Mouse (Mus musculus) monocyte, adult 5-6 weeks (primary cell): ENCODE measurements at regions not wholly inside any gene's neighbourhood (a gene's known extent, or its start where the extent isn't known, plus 50 kb on each side); places are given as distances from the start of the nearest gene placed in this dataset.

Experiments used
- ATAC-seq: fragments of 153-309, 156-312 bp; replicated peaks from 2 replicates; pipeline ENCODE4 v1.8.0; 2017; ENCODE audit warnings: mild to moderate bottlenecking; ENCODE audit not compliant: low TSS enrichment, insufficient number of reproducible peaks, severe bottlenecking, poor library complexity, low FRiP score

DNA sequence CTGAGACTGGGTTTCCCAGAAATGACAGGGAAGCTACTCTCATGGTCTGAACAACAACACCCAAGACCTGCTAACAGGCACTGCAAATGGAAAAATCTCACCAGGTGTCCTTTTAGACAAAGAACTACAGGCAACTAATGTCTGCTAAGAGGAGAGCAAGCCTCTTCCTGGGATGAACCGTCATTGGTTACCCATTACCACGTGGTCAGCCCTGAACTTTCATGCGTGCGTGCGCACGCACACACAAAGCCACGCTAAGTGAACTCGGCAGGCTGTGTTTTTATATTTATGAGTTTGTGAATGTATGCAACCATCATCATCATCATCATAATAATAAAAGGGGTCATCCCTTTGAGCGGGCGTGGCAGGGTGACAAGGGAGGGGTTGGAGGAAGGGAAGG lies 315.0 kb upstream of the Tbx3 start:
- no peak for ATAC-seq

DNA sequence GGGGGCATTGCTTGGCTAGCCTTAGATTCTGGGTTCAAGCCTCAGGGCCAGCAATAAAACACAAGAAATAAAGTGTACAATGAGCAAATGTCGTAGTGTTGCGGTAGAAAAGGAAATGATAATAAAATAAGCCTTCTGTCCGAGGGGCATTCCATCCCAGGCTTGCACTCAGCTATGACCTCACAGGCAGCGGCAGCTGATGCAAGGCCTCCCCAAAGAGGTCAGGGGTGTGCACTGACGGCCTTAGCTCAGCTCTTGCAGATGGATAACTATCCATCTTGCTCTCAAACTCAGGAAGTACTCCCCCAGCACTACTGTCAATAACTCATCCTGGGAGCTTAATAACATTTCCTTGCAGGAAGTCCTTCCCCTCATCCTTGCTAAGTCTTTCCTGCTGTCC lies 314.4 kb upstream of the Tbx3 start:
- ATAC-seq: no peak

DNA sequence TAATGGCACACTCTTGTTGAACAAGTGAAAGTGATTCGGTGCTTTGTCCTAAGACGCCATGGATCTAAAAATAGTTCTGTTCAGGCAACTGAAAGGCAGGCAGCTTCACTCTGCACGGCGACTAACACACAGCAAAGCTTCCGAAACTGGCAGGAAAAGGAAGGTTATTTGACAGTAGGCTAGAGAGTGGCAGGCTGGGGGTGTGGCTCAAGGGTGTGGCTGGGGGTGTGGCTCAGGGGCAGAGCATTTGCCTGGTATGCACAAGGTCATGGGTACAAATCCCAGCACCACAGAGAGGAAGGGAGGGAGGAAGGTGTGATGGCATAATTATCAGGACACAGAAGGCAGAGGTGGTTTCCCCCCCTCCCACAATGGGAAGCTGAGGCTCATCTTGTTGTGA lies 310.8 kb upstream of the Tbx3 start:
- peak; percentile 45 for ATAC-seq

DNA sequence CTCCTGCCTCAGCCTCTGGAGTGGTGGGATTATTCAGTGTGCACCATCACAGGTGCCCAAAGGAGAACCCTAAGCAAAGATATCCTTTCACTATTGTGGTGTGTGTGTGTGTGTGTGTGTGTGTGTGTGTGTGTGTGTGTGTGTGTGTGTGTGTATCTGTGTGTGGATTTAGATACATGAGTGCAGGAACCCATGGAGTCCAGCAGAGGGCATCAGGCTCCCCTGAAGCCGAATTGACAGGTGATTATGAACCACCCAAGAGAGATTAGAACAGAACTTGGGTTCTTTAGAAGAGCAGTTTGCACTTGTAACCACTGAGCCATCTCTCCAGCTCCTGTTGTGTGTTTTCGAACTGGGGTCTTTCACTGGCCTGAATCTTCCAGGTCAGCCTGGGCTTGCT lies 310.1 kb upstream of the Tbx3 start:
- ATAC-seq: no peak

DNA sequence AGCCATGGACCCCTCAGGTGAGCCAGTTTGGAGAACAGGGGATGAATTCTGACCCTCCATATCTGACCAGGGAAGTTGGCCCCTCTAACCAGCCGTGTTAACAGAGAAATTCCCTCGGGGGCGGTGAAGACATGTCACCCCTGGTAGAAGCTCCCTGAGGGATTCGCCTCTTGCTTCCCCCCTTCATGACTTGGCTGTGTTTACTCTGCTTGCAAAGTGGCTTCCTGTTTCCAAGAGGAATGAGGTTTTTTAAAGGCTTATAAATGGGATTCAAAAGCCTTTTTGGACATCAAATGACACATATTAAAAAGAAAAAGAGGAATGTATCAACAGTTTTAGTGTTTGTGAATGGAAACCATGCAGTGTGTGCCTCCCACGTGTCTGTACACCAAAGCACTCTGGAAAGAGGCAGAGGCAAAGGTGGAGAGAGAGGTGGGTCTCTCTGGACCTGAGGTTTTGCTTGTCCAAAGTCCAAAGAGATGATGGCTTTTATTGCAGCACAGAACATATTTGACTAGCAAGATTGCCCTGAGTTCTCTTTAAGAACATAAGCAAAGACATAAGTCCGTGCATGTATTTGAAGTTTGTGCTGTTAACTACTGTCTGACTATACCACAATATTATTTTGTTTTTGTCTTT lies 308.9 kb upstream of the Tbx3 start:
- ATAC-seq: no peak

DNA sequence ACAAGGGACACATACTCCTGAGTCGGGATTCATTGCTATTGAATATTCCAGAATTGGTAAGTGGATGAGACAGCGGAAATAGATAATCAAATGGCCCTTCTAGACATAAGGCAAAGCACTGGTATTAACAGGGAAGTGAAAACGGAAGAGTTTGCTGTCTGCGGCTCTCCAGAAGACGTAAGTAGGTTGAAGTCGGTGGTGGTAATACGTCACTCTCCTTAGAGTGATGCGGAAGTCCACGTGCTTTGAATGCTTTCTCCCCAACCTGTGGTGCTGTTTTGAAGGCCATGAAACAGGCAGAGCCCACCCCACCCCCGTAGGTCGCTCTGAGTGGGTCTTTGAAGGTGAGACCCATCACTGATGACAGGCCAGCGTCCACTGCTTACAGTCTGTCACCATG lies 308.0 kb upstream of the Tbx3 start:
- peak; percentile 55; the same call in 1 of the 2 replicates for ATAC-seq

DNA sequence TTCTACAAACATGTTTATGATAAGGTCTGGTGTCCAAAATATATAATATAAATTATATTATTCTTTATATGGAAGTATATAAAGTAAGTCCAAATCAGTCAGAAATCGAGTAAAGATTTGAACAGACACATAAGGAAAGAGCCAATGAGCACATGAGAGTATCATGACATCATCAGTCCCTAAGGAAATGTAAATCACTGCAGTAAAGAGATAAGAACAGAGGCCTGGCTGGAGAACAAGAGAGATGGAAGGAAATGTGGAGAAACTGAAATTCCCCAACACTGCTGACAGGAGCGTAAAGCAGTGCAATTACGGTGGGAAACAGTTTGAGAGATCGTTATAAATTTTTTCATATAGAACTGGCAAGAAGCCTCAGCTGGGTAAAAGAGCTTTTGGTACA lies 306.2 kb upstream of the Tbx3 start:
- no peak for ATAC-seq

DNA sequence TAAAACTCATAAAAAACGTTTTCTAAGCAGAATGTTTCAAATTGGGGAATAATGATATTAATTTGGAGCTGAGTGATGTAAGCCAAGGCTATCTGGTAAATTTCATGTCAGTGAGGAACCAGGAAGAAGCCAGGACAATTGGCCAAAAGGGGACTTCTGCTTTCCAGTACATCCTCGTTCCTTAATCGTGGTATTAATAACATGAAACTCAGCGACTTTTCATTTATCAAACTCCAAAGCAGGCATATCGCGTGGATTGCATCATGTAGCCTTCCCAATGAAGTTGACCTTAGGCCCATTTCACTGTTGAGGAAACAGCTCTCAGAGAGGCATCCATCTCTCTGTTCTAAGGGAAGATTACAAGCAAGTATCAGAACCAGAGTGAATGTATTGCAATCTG lies 305.3 kb upstream of the Tbx3 start:
- no peak for ATAC-seq

DNA sequence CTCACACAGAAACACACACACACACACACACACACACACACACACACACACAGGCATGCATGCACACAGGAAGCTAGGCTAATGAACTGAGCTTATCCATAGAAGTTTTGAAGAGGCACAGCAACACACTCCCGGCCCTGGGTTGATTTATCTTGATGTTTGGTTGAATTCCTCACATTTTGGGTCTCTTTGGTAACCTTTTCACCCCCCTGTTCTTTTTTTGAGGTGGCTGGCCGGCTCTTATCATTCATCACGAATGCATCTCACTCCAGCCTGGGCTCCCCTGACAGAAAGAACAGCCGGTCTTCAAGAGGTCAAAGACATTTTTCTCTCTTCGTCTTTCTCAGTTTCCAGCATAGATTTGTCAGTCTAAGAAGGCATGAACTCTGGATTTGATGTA lies 304.2 kb upstream of the Tbx3 start:
- no peak for ATAC-seq

DNA sequence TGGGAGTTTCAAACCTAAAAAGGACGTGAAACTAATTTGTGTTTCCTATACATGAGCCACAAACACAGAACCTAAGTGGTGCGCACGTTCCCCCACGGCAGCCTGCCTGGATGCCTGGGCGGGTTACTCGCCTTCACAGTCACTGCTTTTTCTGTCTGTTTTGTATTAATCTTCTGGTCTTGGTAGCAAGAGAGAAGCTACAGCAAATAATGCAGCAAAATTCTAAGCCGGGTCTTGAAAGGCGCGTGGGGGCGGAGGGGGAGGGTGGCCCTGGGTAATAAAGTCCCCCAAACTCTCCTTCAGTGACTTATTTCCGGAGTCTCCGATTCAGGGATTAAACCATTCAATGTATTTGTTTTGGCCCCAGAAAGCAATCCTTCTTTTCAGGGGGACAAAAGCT lies 300.0 kb upstream of the Tbx3 start:
- ATAC-seq: no peak

DNA sequence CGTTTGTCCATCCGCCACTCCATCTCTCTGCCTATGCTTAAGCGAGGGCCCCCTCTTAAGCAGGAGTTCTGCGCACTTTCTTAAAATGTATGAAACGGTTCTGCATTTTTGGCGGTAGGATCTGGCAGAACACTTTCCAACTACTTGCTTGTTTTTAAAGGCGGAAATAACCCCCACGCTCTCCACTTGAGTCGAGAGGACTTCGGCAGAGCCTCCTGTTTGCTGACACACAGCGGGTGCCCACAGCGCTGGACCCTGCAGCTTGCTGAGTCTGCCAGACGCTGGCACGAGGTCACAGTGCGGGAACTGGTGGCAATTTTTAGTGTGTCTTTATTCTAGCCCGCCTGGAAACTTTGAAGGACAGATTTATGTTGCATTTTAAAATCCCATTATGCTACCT lies 299.5 kb upstream of the Tbx3 start:
- ATAC-seq: no peak

DNA sequence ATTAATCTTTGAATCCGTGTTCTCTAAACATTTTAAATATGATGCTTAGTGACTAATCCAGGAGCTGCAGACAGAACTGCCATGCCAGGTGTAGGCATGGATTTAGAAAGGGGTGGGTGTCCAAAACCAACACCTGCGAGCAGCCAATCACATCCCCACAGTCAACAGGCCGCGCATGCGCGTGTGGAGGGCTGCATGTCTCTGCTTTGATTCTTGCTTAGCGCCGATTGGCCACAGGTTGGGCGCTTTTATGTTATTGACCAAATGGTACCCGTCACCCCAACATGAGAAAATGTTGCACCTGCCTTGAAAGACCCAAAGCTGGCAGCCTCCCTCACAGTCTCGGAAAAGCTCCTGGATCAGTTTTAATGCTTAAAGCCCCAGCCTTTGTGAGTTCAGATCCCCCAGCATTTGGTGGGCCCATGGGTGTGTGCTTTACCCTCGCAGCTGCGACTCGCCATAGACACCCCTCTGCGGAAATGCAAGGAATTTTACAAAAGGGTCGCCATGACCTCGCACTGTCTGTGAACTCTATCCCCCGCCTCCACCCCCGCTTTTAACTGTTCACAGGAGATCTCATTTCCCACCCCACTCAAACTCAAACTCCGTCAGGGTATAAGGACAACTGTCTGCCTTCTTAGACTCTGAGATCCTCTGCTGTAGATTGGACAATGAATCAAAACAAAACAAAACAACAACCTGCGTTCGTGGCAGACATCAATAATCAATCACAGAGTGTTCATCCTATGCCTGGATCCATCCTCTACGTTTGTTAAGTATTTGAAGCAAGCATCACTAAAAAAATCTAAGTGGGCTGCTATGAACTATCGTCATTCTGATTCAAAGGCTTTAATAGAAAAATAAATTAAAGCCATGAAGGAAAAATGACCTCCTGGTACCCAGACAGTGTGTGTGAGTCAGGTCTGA lies 296.4 kb upstream of the Tbx3 start:
- no peak for ATAC-seq

DNA sequence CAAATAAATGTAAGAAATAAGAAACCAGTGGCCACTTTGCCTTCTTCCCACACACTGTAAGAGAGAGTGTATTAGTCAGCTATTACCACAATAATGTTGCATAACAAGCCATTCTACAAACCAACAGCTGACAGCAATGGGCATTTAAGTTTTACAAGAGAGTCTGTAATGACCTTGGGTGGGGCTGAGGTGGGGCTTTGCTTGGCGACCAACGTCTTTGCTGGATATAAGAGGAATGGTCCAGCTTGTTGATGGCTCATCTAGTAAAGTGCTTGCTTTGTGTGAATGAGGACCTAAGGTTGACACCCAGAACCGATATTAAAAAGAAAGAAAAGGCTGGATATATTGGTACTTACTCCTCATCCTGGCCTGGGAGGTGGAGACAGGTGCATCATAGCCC lies 295.6 kb upstream of the Tbx3 start:
- ATAC-seq: no peak

DNA sequence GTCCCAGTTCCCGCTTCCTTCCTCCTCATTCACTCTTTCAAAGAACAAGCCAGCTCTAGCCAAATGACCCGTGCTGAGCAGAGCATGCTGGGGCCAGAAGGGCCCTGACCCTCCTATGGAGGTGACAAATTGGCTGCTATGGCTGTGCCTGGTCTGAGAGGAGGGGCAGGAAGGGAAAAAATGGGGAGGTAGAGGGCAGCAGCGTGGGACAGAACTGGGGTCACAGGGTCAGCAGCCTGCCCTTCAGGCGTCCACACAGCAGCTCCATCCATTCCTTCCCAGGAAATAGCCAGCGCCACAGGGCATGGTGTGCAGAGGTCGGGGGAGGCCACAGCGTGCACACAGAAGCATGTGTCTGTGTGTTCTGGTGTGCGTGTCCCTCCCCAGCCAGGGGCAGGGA lies 292.2 kb upstream of the Tbx3 start:
- ATAC-seq: no peak

DNA sequence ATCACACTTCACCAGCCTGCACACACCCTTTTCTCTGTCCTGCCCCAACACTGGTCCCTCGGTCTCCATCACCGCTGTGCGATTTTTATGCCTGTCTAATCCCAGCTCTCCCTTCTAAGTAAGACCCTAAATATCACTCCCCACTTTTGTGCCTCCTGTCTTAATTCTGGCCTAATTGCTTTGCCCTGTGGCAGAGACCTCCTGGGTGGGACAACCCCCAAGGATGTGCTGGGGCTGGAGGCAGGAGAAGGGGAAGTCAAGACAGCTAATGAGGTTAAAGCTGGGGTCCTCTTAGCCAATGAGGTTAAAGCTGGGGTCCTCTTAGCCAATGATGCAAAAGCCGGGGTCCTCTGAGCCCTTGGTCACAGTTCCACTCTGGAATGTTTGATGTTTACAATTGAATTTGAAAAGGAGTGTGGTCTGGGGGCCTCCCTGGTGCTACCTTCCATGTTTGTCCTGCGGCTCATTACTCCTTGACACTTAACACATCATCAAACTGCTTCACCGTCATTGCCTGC lies 290.5 kb upstream of the Tbx3 start:
- ATAC-seq: no peak

DNA sequence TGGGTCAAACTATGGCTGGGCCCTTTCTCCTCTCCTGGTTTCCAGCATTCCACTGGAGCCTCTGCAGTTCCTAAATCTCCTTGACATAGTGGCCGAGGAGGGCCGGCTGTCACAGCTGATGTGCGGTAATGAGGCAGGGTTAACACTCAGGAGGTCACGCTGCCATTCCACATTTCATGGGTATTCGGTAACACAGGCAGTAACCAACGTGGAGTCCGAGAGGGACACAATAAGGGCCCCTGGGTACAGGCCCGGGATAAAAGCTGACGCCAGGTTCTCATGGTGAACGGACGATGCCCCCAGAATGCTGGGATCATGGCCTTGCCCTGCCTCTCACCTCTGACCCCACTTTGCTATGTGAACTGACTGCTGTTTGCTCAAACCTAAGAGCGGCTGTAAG lies 289.0 kb upstream of the Tbx3 start:
- ATAC-seq: no peak

DNA sequence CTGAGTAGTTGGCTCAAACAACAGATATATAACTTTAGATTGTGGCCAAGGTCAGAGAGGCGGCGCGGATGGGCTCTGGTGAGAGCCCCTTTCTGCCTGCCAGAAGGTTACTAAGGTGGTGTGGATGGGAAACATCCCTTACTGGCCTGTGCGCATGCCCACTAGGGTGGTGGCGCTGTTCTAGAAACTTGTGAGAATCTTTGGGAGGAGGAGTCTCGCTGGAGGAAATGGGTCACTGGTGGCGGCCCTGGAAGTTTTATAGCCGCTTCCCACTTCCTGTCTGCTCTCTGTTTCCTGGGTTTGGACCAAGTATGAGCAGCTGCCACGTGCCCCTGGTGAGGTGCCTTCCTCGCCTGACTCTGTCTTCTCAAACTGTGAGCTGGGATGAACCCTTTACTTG lies 285.0 kb upstream of the Tbx3 start:
- no peak for ATAC-seq

DNA sequence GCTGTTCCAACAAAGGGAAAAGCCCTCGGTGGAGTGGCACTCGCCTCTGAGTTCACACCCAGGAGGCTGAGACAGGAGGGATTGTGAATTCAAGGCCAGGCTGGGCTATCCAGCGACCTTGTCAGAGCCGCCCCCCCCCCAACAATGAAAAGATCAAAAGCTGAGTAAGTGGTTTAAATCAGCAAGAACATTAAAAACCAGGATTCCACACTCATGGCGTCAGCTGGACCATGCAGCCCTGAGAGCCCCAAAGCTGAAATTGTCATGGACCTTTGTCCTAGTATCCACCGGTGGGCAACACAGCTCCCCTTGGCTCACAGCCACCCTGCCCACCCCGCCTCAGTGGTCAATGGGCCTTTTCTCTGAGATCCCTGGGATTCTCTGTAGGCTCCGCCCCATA lies 283.6 kb upstream of the Tbx3 start:
- ATAC-seq: no peak

DNA sequence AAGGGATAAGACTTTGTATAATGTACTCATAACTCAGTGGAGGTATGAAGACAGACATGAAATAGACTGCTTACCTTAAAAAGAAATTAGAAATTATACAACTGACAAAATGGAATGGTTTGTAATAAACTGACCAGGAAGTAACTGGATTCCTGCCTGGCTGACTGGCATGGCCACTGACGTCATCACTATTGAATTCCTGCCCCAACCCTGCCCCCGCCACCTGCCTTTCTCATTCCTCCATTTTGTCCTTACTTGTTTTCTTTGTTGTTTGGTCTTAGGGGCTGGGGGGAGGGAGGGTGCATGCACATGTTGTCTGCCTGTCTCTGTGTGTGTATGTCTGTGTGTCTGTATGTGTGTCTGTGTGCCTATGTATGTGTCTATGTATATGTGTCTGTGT lies 283.2 kb upstream of the Tbx3 start:
- no peak for ATAC-seq

DNA sequence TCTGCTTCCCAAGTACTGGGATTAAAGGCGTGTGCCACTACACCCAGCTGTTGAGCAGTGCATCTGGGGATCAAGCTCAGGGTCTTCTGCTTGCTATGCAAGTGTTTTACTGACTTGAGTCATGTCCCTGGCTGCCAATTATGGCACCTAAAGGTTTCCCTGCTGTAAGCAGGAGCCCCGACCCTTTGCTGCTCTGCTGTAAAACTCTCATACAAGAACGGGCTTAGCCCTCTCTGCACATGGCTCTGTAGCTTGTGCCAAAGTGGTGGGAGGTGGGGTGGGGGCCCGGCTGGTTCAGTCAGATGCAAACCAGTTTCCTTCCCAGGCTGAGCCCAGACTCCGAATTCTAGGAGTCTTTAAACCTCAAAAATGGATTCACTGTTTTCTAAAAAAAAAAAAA lies 281.6 kb upstream of the Tbx3 start:
- ATAC-seq: no peak
